Mouse (Mus musculus): Measurements from ENCODE around the gene Map3k21. TPM values are rescaled to one million over a fixed set of nuclear protein-coding genes. Genes with fewer than 3 reads are reported as not detected.

Map3k21 gene
- total and polyA plus RNA-seq, 3 experiments, result not detected

DNA sequence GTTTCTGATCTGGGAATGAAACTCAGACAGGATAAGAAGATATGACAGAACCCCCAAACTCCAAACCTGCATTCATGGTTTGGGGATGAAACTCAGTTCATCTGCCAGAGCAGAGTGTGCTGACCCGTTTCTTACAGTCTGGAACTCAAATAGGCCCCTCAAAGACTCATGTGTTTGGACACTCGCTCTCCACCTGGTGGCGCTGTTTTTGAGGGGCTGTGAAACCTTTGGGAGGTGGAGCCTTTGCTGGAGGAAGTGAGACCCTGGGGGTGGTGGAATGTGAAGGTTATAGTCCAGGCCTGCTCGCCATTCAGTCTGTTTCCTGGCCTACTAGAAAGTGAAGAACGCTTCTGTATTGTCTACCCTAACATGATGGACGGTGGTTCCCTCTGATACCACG, 41.7 kb upstream of the Map3k21 start:
- dilution Hi-C loops (cut with MboI; ENCODE audit: extremely low pct_ligation_motif_present, extremely low pct_unique_long_range_greater_than_20kb, low sequenced_read_pairs) (no loop called here), in situ Hi-C loops (cut with MboI; ENCODE audit: low pct_ligation_motif_present, low pct_unique_long_range_greater_than_20kb, low sequenced_read_pairs) (loop anchor here (10.0 kb wide), 2 partner anchors 284 to 684 kb away; no protein-coding TSS in a partner anchor)
- peaks cover 2% of the 10 kb centered on the region for H3K27me3 ChIP-seq (replicated peaks)
- H3K9ac ChIP-seq (ENCODE audit: insufficient read depth, low read depth), result no peak overlapping the region
- no peak overlapping the region for H3K4me2 ChIP-seq (ENCODE audit: insufficient read depth, low read depth, poor library complexity, severe bottlenecking)
- H3K4me3 ChIP-seq (replicated peaks in 1 of 3; ENCODE audit: low read depth in 2 of 3, low read length in 2 of 3, poor library complexity in 1 of 3), result no peak overlapping the region
- no peaks in the 10 kb centered on the region for H3K9me3 ChIP-seq (replicated peaks; ENCODE audit: low read length)
- H3K4me1 ChIP-seq (ENCODE audit: control insufficient read depth in 1 of 2, insufficient read depth in 2 of 2), result 0 out of 4 replicates have a peak, but pooled peaks cover 0 to 2% of the 10 kb centered on the region in 2 experiments
- TF ChIP-seq EP300 (IDR thresholded peaks at IDR 0.05; ENCODE audit: low read length) (no peak), CHD1 (IDR thresholded peaks at IDR 0.05; ENCODE audit: low read depth, low read length) (no peak), POLR2A (IDR thresholded peaks at IDR 0.05; ENCODE audit: low read depth, low read length) (no peak), JUN (IDR thresholded peaks at IDR 0.05; ENCODE audit: insufficient read depth, low read depth, low read length) (no peak), IRF4 (IDR thresholded peaks at IDR 0.05; ENCODE audit: low read depth, low read length) (no peak), PAX5 (IDR thresholded peaks at IDR 0.05; ENCODE audit: low read length) (no peak), MAZ (IDR thresholded peaks at IDR 0.05; ENCODE audit: low read depth, low read length) (no peak), CTCF (conservative IDR thresholded peaks at IDR 0.05 in 1 of 2, IDR thresholded peaks at IDR 0.05 in 1 of 2; ENCODE audit: low read depth in 2 of 2, low read length in 2 of 2) (peak; percentile 11 to 51; a peak in 2 of 4 replicates), HCFC1 (IDR thresholded peaks at IDR 0.05; ENCODE audit: low read depth, low read length) (no peak)
- H3K27ac ChIP-seq (ENCODE audit: insufficient read depth, low read depth), result no peak overlapping the region
- peak; percentile 21 for DNase-seq (ENCODE audit: extremely low read depth)
- no peaks in the 10 kb centered on the region for H3K79me2 ChIP-seq (replicated peaks; ENCODE audit: control insufficient read depth, extremely low read depth, insufficient read depth, poor library complexity, severe bottlenecking)
- no peaks in the 10 kb centered on the region for H3K36me3 ChIP-seq (replicated peaks in 1 of 2; ENCODE audit: control insufficient read depth in 1 of 2, insufficient read depth in 1 of 2, low read length in 1 of 2)

DNA sequence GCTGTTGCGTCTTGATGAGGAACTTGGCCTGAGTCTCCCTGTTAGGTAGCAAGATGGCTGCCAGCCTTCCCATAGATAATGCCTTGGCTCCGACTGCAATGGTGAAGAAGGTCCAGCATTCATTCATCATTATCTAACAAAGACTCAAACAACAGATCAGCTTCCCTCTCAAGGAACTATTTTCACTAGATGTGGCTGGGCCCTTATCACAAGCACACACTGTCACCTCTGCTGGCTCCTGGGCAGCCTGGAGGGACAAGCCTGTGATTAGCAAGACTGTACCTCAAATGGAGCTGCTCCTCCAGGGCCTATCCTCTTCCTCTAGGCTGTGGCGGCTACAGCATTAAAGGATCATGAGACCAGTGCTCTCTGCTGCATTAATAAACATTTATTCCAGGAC, 40.5 kb upstream of the Map3k21 start:
- Histone ChIP-seq H3K4me3 (replicated peaks in 1 of 3; ENCODE audit: low read depth in 2 of 3, low read length in 2 of 3, poor library complexity in 1 of 3) (no peak overlapping the region), H3K4me2 (ENCODE audit: insufficient read depth, low read depth, poor library complexity, severe bottlenecking) (no peak overlapping the region), H3K27ac (ENCODE audit: insufficient read depth, low read depth) (no peak overlapping the region), H3K9ac (ENCODE audit: insufficient read depth, low read depth) (no peak overlapping the region), H3K79me2 (replicated peaks; ENCODE audit: control insufficient read depth, extremely low read depth, insufficient read depth, poor library complexity, severe bottlenecking) (no peaks in the 10 kb centered on the region), H3K4me1 (ENCODE audit: control insufficient read depth in 1 of 2, insufficient read depth in 2 of 2) (0 out of 4 replicates have a peak, but pooled peaks cover 0 to 2% of the 10 kb centered on the region in 2 experiments), H3K27me3 (replicated peaks) (peaks cover 2% of the 10 kb centered on the region), H3K9me3 (replicated peaks; ENCODE audit: low read length) (no peaks in the 10 kb centered on the region), H3K36me3 (replicated peaks in 1 of 2; ENCODE audit: control insufficient read depth in 1 of 2, insufficient read depth in 1 of 2, low read length in 1 of 2) (no peaks in the 10 kb centered on the region)
- no peak for DNase-seq (ENCODE audit: extremely low read depth)
- in situ Hi-C loops (cut with MboI; ENCODE audit: low pct_ligation_motif_present, low pct_unique_long_range_greater_than_20kb, low sequenced_read_pairs) (loop anchor here (10.0 kb wide), 3 partner anchors 285 to 795 kb away; no protein-coding TSS in a partner anchor), dilution Hi-C loops (cut with MboI; ENCODE audit: extremely low pct_ligation_motif_present, extremely low pct_unique_long_range_greater_than_20kb, low sequenced_read_pairs) (no loop called here)
- TF ChIP-seq HCFC1 (IDR thresholded peaks at IDR 0.05; ENCODE audit: low read depth, low read length) (no peak), CTCF (conservative IDR thresholded peaks at IDR 0.05 in 1 of 2, IDR thresholded peaks at IDR 0.05 in 1 of 2; ENCODE audit: low read depth in 2 of 2, low read length in 2 of 2) (no peak), KAT2A (IDR thresholded peaks at IDR 0.05; ENCODE audit: insufficient replicate concordance, low read length) (no peak), NELFE (IDR thresholded peaks at IDR 0.05; ENCODE audit: low read depth, low read length) (no peak), POLR2A (IDR thresholded peaks at IDR 0.05; ENCODE audit: low read depth, low read length) (no peak), TCF12 (IDR thresholded peaks at IDR 0.05; ENCODE audit: low read depth, low read length) (no peak), SIN3A (IDR thresholded peaks at IDR 0.05; ENCODE audit: low read length) (no peak), USF1 (IDR thresholded peaks at IDR 0.05; ENCODE audit: low read depth, low read length) (no peak), MAZ (IDR thresholded peaks at IDR 0.05; ENCODE audit: low read depth, low read length) (no peak), JUND (conservative IDR thresholded peaks at IDR 0.05; ENCODE audit: low read depth, low read length) (no peak), ZKSCAN1 (IDR thresholded peaks at IDR 0.05; ENCODE audit: borderline replicate concordance, low read depth, low read length) (no peak), CHD2 (IDR thresholded peaks at IDR 0.05; ENCODE audit: low read length) (no peak), USF2 (conservative IDR thresholded peaks at IDR 0.05; ENCODE audit: low read depth, low read length) (no peak), TBP (conservative IDR thresholded peaks at IDR 0.05; ENCODE audit: low read depth, low read length) (no peak)
